Mouse (Mus musculus) ES-Bruce4 (cell line): ENCODE measurements around the gene Hoxa2.

Experiments used
- CTCF ChIP-seq: IDR thresholded peaks from one replicate; pipeline ENCODE4 v1.8.1; 2011; ENCODE audit warnings: low read depth, low read length
- EP300 ChIP-seq: IDR thresholded peaks from 2 replicates; pipeline ENCODE4 v1.6.1; 2011; ENCODE audit warnings: low read depth, low read length; ENCODE audit not compliant: insufficient read depth
- POLR2A ChIP-seq: IDR thresholded peaks from one replicate; pipeline ENCODE4 v1.8.1; 2011; ENCODE audit warnings: low read length; ENCODE audit not compliant: insufficient read depth

DNA sequence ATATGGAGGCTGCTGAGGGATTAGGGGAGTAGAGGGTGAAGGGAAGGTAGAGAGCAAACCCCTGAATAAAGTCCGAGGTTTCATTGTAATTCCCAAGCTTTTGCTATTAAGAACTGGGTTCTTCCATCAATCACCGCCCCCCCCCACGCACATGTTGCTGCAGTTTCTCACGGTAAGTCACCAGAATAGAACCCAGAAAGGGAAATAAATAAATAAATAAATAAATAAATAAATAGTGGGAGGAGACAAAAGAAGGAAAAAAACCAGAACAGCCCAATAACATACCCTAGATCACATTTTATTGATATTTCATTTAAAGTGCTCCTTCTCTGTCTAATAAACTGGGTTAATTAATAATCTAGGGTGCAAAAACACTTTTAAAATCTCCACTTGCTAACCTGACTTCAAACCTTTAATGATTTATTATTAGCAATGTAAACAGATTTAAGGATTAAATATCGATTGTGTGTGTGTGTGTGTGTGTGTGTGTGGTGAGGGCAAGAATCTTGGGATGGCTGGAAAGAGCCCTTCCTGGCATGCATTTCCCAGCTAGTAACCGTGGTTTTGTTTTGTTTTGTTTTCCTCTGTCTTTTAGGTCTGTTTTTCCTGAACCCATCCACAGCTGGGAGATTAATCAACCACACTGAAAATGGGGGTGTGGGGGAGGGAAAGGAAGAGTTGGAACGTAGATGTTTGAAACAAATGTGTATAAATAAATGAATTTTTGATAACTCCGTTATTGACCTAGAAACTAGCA is 3.1 kb downstream of the Hoxa2 start:
- TF ChIP-seq CTCF (no peak), EP300 (no peak), POLR2A (no peak)
